Mouse (Mus musculus): ENCODE results near the gene Gli3.

Gli3 gene

DNA sequence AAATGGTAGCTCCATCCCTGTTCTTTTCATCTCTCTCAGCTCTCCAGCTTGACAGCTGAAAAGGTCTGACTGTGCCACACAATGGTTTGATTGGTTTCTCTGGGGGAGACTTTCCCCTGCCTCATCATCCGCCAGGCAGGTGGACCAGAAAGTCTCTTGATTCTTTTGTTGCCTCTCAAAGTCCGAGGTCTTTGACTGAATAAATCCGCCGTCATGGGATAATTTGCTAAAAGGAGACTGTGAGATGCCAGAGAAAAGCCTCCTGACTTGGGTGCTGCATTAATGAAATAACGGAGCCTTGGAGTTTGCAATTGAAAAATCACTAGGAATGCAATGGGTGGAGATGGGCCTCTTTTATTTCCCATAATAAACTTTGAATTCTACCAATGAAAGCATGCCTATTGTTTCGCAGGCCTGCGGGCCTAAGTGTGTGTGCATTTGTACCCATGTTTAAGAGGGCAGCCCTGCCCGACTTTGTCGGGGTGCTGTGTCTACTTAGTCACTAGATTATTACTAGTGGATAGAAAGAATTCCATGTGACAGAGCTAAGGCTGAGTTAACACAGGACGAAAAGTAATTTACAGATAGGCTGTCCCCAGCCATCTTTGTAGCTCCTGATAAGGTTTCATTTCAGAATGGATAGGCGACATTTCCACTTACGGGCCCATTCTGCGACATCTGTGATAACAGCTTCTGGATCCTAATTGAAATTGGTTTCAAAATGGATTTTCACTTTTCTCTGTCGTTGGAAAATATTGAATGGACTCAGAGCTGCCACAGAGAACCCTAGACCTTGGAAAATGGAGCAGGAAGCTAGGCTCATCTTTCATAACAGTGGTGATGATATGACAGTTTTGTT lies 23.2 kb downstream of the Gli3 start:
- in situ Hi-C loops (cut with MboI; ENCODE audit: low pct_unique_long_range_greater_than_20kb in 1 of 2, low sequenced_read_pairs in 2 of 2, unreplicated experiment in 1 of 2): no loop called here

DNA sequence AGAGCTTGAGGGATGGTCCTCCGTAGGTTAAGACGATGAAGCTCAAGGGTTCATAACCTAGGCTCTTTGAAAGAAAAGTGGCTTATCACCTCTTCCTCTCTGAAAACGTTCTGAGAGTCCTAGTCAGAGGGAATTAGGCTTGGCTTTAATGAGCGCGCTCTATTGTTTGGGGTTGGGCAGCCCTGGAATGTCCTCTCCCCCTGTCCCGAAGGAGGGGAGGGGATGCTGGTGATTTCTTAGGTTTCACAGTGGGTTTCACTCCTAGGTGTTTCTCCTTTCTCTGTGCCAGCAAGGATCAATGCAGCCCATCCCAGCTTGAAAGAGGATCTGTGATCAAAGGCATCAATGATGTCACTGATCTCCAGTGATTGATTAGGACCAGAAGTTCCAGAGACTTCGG lies 24.3 kb downstream of the Gli3 start:
- in situ Hi-C loops (cut with MboI; ENCODE audit: low pct_unique_long_range_greater_than_20kb in 1 of 2, low sequenced_read_pairs in 2 of 2, unreplicated experiment in 1 of 2): no loop called here

DNA sequence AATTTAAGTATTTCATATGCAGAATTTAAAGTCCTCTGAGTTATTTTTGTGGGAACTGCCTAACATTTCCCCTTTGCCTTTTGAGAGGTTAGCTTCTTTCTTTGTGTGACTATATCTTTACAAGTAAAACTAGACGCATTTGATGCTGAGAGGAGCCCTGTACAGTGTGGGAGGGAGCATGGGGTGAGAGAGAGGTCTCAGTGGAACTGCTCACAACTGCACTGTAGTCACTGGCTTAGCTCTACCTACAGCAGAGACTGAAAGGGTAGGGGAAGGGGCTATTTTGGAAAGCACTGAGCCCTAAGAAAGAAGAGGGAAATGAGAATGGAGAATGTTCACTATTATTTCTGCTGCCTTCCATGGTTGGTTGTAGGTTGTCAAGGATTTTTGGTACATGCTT lies 25.0 kb downstream of the Gli3 start:
- in situ Hi-C loops (cut with MboI; ENCODE audit: low pct_unique_long_range_greater_than_20kb in 1 of 2, low sequenced_read_pairs in 2 of 2, unreplicated experiment in 1 of 2): no loop called here

DNA sequence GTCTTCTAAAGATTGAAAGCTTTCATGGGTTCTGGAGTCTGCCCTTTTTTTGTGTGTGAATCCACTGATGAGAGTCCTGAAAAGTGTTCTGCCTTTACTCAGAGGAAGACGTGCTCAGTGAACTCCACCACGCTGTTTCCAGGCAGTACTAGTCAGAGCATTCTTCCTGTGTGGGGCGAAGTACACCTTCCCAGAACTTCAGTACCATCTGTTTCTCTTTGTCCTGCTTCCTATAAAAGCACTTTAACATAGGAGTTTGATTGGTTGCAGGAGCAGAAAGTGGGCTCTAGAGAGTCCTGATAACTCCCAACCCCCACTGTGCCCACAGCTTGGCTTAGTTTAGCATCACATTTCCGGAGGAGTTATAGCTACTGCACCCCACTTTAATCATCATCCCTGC lies 32.8 kb downstream of the Gli3 start:
- in situ Hi-C loops (cut with MboI; ENCODE audit: low pct_unique_long_range_greater_than_20kb in 1 of 2, low sequenced_read_pairs in 2 of 2, unreplicated experiment in 1 of 2): no loop called here

DNA sequence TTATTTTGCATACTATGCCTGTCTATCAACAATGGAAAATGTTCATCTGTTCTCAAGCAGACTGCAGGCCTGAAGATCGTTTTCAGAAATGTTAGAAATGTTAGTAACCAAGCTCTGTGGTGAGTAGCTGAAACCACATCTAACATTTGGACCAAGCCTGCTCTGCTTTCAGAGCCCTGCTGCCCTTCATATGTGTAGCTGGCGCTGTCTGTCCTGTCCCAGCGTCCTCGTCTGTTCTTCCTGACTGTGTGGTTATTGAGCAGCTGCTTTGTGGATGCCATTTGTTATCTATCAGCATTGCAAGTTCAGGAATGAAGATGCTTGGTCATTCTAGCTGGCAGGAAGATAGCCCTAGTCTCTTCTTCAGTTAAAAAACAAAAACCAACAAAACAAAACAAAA lies 35.3 kb downstream of the Gli3 start:
- in situ Hi-C loops (cut with MboI; ENCODE audit: low pct_unique_long_range_greater_than_20kb in 1 of 2, low sequenced_read_pairs in 2 of 2, unreplicated experiment in 1 of 2): no loop called here

DNA sequence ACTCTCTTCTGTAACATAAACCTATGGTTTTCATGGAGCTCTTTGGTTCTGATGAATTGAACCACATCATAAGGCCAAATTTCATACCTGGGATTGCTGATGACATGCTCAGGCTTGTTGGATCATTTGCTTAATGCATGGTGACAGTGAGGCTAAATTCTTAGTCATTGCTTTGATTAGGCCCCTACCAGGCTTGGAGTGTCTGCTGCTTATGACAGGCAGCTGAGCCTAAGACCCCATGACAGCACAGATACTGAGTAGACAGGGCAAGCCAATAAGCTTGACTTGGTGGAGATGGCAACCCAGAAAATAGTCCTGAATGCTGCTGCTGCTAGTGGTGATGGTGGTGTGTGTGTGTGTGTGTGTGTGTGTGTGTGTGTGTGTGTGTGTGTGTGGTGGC lies 47.9 kb downstream of the Gli3 start:
- in situ Hi-C loops (cut with MboI; ENCODE audit: low pct_unique_long_range_greater_than_20kb in 1 of 2, low sequenced_read_pairs in 2 of 2, unreplicated experiment in 1 of 2): no loop called here

DNA sequence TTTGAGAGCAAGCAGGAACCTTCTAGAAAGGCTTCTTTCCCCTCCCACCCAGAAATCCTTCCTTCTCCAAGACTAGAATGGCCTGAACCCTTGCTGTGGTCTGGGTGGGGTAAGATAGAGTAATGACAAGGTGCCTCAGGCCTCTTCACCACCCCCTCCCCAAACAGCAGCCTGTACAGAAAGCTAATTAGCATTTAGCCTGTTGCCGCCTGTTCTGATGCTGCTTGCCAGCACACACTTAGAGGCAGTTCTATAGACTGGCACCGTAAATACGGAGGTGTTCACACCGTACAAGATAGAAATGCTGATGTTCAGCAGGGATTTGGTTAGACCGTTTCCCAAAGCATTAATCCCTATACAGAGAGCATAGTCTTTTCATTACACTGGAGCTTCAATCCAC lies 50.1 kb downstream of the Gli3 start:
- in situ Hi-C loops (cut with MboI; ENCODE audit: low pct_unique_long_range_greater_than_20kb in 1 of 2, low sequenced_read_pairs in 2 of 2, unreplicated experiment in 1 of 2): no loop called here

DNA sequence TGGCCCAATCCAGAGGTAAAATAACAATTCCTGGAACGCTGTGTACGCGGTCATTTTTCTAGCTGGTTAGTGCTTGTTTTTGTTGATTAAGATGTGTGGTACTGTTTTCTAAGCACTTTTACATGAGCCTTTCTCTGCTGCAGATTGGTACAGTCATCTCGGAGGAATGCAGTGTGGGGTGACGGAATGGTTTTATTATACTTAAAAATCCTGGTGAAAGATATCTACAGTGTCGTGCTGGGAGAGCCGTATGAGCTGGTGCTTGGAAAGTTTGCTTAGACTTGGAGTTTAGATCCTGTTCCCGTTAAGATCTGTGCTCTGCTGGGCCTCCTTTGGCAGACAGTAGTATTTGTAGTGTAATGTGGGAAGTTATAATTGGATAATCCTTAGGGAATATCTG lies 51.0 kb downstream of the Gli3 start:
- in situ Hi-C loops (cut with MboI; ENCODE audit: low pct_unique_long_range_greater_than_20kb in 1 of 2, low sequenced_read_pairs in 2 of 2, unreplicated experiment in 1 of 2): no loop called here

DNA sequence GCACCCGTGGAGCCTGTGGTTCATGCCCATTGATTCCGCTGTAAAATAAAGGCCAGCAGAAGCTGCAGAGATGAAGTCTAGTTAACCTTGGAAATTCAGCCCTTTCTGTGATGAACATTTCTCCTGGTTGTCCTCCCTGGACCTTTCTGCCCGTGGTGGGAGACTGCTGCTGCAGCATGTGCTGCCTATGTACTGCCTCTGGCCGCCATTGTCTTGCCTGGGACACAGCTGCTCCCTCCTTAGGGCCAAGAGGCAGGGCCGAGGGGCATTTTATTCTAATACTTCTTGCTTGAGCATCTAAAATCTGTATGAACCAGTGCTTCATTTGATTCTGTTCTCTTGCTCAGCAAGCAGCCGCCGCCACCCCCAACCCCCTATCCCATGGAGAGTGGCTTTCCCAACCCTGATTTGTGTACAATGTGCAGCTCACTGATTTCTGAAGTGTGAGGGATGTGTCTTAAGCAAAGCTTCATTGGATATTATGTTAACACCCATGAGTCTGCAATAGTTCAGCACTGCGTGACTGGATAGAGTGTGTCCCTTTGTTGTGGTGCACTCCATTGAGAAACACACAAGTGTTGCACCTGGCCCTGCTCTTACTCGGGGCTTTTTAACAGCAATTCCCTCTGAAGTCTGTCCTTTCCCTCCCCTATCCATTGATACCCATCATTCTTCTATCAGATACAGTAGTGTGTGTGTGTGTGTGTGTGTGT lies 54.2 kb downstream of the Gli3 start:
- in situ Hi-C loops (cut with MboI; ENCODE audit: low pct_unique_long_range_greater_than_20kb in 1 of 2, low sequenced_read_pairs in 2 of 2, unreplicated experiment in 1 of 2): no loop called here

DNA sequence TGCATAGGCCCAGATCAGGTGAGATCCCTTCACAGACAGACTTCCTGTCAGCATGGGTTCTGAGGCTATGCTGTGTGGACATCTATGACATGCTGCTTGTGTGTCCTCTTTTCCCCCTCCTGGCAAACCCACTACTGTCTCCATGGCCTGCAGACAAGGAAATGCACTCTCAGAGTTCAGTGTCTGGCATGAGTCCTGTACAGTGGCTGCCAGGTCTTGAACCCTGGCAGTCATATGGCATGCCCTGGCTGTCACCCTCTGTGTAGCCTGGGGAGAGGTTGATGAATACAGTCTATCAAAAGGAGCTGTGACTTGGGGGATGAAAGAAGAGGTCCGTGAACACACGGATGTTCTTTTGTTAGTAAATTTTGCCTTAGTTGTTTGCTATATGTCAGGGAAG lies 57.3 kb downstream of the Gli3 start:
- in situ Hi-C loops (cut with MboI; ENCODE audit: low pct_unique_long_range_greater_than_20kb in 1 of 2, low sequenced_read_pairs in 2 of 2, unreplicated experiment in 1 of 2): no loop called here

DNA sequence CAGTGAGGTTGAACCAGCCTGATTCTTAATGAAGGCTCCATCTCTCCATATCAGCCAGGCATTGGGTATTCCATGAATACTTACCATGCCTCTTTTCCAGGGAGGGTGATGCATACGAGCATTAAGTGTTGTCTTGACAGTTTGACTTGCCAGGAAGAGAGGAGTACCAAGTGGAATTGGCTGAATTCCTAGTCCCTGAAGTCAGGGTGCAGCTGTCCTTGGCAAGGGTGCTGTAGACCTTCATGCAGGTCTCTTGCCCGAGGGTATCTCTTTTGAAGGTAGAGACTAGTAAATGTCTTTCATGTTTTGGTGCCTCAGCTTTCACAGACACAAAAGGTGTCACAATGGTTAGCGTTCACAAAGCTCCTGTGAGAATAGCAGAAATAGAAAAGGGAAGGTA lies 59.1 kb downstream of the Gli3 start:
- in situ Hi-C loops (cut with MboI; ENCODE audit: low pct_unique_long_range_greater_than_20kb in 1 of 2, low sequenced_read_pairs in 2 of 2, unreplicated experiment in 1 of 2): no loop called here

DNA sequence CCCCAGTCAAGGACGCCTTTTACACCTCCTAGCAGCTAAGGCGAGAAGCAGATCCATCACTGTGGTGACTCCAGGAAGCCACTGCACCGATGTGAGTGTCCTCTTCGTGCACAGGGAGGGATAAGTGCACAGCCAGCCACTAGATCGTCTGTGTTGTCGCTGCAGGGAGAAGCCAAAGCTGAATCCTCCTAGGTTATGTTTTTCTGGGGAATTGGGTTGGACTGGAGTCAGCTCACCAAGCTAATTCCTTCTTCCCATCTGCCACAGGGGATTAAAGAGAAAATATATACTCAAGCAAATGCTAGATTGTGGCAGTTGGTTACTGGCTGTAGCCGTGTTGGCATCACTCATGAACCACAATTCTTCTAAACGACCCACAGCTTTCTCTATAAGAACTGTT lies 61.2 kb downstream of the Gli3 start:
- in situ Hi-C loops (cut with MboI; ENCODE audit: low pct_unique_long_range_greater_than_20kb in 1 of 2, low sequenced_read_pairs in 2 of 2, unreplicated experiment in 1 of 2): no loop called here

DNA sequence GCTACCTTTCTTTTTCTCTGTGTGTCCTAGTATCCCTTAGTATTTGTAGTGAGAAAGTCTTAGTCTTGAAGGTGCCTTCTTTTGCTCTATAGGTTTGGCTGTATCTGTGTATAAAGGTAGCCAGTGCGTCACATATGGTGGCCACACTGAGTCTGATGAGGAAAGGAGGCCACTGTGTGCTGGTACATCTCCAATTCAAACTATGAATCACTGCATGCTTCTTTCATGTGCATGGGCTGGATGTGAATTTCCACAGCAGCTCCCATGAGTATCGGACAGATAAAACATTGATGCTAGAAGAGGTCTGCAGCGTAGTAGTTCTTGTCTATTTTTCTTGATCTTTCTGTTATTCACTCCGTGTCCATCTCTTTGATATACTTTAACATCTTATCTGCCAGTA lies 63.7 kb downstream of the Gli3 start:
- in situ Hi-C loops (cut with MboI; ENCODE audit: low pct_unique_long_range_greater_than_20kb in 1 of 2, low sequenced_read_pairs in 2 of 2, unreplicated experiment in 1 of 2): no loop called here

DNA sequence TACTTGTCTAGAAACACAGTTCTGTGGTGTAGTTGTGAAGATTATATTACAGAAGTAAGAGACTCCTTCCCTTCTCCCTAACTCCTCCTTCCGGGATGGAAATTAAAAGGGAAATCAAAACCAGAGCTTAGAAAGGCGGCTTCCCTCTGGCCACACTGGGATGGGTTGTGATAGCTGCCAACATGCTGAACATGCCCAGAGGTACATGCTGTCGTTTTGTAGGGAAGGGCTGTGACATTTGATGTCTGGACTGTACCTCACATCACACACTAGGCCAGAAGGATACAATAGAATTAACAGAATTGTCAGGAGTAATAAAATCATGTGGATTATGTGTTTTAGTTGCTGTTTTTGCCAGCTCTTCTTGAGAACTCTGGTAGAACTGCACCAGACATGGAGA lies 68.5 kb downstream of the Gli3 start:
- in situ Hi-C loops (cut with MboI; ENCODE audit: low pct_unique_long_range_greater_than_20kb in 1 of 2, low sequenced_read_pairs in 2 of 2, unreplicated experiment in 1 of 2): no loop called here

DNA sequence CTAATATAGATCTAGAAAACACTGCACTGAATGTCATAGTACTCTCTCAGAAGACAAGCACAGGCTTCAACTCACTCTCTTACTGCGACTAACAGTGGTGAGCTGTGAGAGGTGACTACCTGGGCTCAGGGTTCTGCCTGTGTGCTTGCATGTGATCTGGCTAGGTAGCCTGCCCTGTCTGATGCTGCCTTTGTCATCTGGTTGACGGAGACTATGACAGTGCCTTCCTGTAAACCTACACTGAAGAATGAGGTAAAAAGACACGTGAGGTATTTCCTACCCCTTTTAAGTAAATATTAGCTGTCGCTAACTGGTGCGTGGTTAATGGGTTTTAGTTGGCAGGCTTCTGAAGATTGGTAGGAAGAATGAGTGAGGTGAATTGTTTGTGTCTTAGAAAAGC lies 74.2 kb downstream of the Gli3 start:
- in situ Hi-C loops (cut with MboI; ENCODE audit: low pct_unique_long_range_greater_than_20kb in 1 of 2, low sequenced_read_pairs in 2 of 2, unreplicated experiment in 1 of 2): no loop called here

DNA sequence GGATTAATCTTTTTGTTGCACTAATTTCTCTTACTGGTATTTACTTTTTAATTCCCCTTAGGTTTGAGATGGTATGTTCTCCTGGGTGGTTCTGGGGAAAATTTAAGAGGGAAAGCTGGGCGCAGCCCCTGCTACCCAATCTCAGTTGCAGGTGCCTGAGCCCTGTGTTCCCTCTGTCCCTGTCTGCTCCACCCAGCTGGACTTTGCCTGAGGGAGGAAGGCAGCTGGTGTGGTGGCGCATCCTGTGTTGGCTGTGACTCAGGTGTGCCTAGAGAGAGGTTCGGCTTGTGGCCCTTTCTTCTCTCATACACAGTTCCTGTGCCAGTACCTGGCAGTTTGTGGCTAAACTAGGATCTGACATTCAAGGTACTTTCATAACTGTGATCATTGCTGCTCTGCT lies 74.6 kb downstream of the Gli3 start:
- in situ Hi-C loops (cut with MboI; ENCODE audit: low pct_unique_long_range_greater_than_20kb in 1 of 2, low sequenced_read_pairs in 2 of 2, unreplicated experiment in 1 of 2): no loop called here

DNA sequence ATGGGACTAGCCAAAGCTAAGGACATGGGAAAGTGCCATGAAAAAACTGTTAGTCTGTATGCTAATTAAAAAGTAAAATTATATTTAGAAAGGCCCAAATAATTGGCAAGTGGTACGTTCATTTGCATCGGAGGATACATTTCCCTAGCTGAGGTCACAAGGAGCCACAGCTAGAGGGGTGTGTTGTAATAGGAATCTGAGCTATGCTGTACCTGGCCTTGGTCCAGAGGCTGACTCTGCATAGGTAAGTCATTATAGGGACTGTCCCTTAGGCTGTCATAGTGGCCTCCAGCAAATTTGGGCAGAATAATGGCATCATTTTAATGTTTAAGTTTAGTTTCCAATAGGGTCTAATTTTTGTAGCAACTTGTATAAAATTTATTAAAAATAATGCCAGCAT lies 75.4 kb downstream of the Gli3 start:
- in situ Hi-C loops (cut with MboI; ENCODE audit: low pct_unique_long_range_greater_than_20kb in 1 of 2, low sequenced_read_pairs in 2 of 2, unreplicated experiment in 1 of 2): no loop called here

DNA sequence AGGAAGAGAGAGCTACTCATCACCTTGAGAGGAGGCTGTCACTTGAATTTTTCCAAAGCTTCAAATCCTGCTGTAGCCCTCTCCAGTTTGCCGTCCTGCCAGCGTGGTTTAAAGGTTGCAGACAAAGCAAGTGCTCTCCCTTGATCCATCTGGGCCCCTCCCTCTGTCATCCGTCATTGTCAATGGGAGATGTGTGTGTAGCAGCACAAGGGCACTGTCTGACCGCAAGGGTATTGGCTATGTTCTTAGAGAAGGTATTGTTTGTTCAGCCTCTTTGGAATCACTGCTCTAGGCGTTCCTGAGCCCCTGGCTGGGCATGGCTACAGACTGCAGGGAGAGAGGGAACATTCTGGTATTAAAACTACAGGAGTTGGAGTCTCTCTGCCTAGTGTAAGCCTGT lies 79.0 kb downstream of the Gli3 start:
- in situ Hi-C loops (cut with MboI; ENCODE audit: low pct_unique_long_range_greater_than_20kb in 1 of 2, low sequenced_read_pairs in 2 of 2, unreplicated experiment in 1 of 2): no loop called here

DNA sequence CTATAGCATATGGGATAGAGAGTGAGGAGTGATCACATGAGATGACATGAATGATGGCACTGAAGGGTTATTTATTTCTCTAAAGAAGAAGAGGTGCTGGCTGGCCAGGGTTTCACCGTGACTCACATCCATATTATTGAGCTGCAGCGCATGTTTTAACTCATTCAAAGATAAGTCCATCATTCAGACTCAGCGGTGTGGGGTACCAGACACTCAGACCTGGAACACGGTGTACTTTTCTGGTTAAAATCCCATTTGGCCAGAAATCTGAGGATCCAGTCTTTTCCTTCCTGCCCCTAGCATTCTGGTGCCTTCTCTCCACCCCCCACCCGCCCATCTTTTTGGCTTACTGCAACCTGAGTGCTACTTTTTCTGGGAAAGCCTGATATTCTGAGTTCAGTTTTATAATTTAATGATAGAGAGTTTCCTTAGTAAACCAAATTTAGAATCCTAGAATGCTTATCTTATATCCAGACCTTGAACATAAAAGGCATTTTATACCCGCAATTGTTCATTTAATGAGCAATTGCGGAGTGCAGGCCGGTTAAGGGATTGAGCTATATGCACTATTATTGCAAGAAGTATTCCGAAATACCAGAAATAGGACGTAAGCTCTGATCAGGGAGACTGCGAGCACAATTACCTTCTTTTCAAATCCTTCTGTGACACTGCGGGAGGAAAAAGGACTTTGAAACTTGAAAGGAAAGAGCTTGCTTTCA lies 80.3 kb downstream of the Gli3 start:
- in situ Hi-C loops (cut with MboI; ENCODE audit: low pct_unique_long_range_greater_than_20kb in 1 of 2, low sequenced_read_pairs in 2 of 2, unreplicated experiment in 1 of 2): no loop called here

All from mouse embryonic stem cell (cell line).